Mouse (Mus musculus) ZHBTc4 (cell line): ENCODE data around the gene Bean1.
A peak's percentile ranks its signal among the peaks of the same experiment; 100 is the strongest.
"Not testable (repeated sequence)": the region's sequence is repeated elsewhere in the genome, so short reads cannot be mapped to it uniquely, and the experiment has no call there.

Experiments used
- DNase-seq: peaks from one replicate; pipeline ENCODE4 v3.0.0-alpha.2; 2011; ENCODE audit warnings: low read depth, low spot score

Bean1 gene

GRCm38 (mm10) chr8:104242038-104242644 lies 71.9 kb downstream of the Bean1 start:
- DNase-seq, result no peak

- peak; percentile 49 for DNase-seq
These were observed 76.4 kb downstream of the Bean1 start for GRCm38 (mm10) chr8:104246621-104247020.

GRCm38 (mm10) chr8:104247054-104247907 lies 77.0 kb downstream of the Bean1 start:
- DNase-seq, result peak; percentile 19

GRCm38 (mm10) chr8:104247908-104248275 lies 77.7 kb downstream of the Bean1 start:
- no peak for DNase-seq

- DNase-seq, result peak; percentile 88
These were observed 78.0 kb downstream of the Bean1 start, which contains the start of gene Tk2 for GRCm38 (mm10) chr8:104248276-104248675. Gene Tk2 (minus strand): TSS chr8:104248558.

GRCm38 (mm10) chr8:104249442-104249996 lies 79.3 kb downstream of the Bean1 start:
- no peak for DNase-seq

GRCm38 (mm10) chr8:104250439-104251367 lies 80.5 kb downstream of the Bean1 start, which contains the start of gene Cklf:
Gene Cklf (plus strand): TSS chr8:104250861.
- DNase-seq, result peak; percentile 99

GRCm38 (mm10) chr8:104251461-104251860 lies 81.2 kb downstream of the Bean1 start:
- DNase-seq, result peak; percentile 60

GRCm38 (mm10) chr8:104253016-104253415 lies 82.8 kb downstream of the Bean1 start:
- DNase-seq, result peak; percentile 82

- DNase-seq, result not testable (repeated sequence)
These were observed 91.6 kb downstream of the Bean1 start for GRCm38 (mm10) chr8:104261802-104262201.

- DNase-seq, result not testable (repeated sequence)
These were observed 94.2 kb downstream of the Bean1 start for GRCm38 (mm10) chr8:104264271-104264935.

GRCm38 (mm10) chr8:104268368-104268767 lies 98.1 kb downstream of the Bean1 start:
- no peak for DNase-seq
